Mouse (Mus musculus) inflammation-experienced regulatory T-cells (primary cell): ENCODE measurements around the gene Arl6ip4. TPM values are rescaled to one million over a fixed set of nuclear protein-coding genes. Genes with fewer than 3 reads are reported as not detected.

ENCODE experiments used
- polyA plus RNA-seq, 2 experiments: library from polyadenylated mRNA; unstranded; fragments of 100-300 nt; shearing (Covaris generic); gene quantifications; one replicate each; pipeline ENCODE4 v1.2.1; 2017

Arl6ip4 gene
- polyA plus RNA-seq: 10 to 100 TPM; 78.8 to 83.3 TPM

GRCm38 (mm10) chr5:124115990-124116845, at the start of gene Arl6ip4:
TSS of gene Arl6ip4 (plus strand) at chr5:124116089.

GRCm38 (mm10) chr5:124095596-124096232, 20.2 kb upstream of the Arl6ip4 start, which contains the start of gene Abcb9:
TSS of gene Abcb9 (minus strand) at chr5:124095798.

GRCm38 (mm10) chr5:124111742-124112497, 4.0 kb upstream of the Arl6ip4 start, which contains the start of gene Ogfod2:
TSS of gene Ogfod2 (plus strand) at chr5:124112297.

Other genes starting within 250 kb of the Arl6ip4 start
- gene Hcar1, start 236.1 kb upstream of the Arl6ip4 start, polyA plus RNA-seq: not detected
- 100 to 1,000 TPM in 1 of 2 experiments, 10 to 100 TPM in 1; 94.6 to 110 TPM for gene Denr, start 208.9 kb upstream of the Arl6ip4 start, polyA plus RNA-seq
- 1 to 10 TPM; 2.7 to 4.1 TPM for gene Gm43518, start 188.7 kb upstream of the Arl6ip4 start, polyA plus RNA-seq
- 1 to 10 TPM; 3.1 to 7.6 TPM for gene Ccdc62, start 185.4 kb upstream of the Arl6ip4 start, polyA plus RNA-seq
- gene Hip1r, start 142.5 kb upstream of the Arl6ip4 start, polyA plus RNA-seq: 10 to 100 TPM; 56.6 to 57.9 TPM
- gene Vps37b, start 83.8 kb upstream of the Arl6ip4 start, polyA plus RNA-seq: 100 to 1,000 TPM in 1 of 2 experiments, 10 to 100 TPM in 1; 76.6 to 149 TPM
- 10 to 100 TPM; 32.8 to 53.3 TPM for gene Abcb9, start 20.3 kb upstream of the Arl6ip4 start, polyA plus RNA-seq
- 10 to 100 TPM; 37.5 to 42.2 TPM for gene Ogfod2, start 3.8 kb upstream of the Arl6ip4 start, polyA plus RNA-seq
- gene Pitpnm2, start 133.7 kb downstream of the Arl6ip4 start, polyA plus RNA-seq: 10 to 100 TPM; 11.6 to 14.3 TPM
- gene Mphosph9, start 211.9 kb downstream of the Arl6ip4 start, polyA plus RNA-seq: 10 to 100 TPM; 18.8 to 26.8 TPM
- 10 to 100 TPM; 11.5 TPM for gene 2810006K23Rik, start 212.0 kb downstream of the Arl6ip4 start, polyA plus RNA-seq
- gene Cdk2ap1, start 247.0 kb downstream of the Arl6ip4 start, polyA plus RNA-seq: 100 to 1,000 TPM; 128 to 150 TPM